Mouse (Mus musculus) lung, postnatal 0 days (tissue): ENCODE results near the gene Ssbp3. TPM values are rescaled to one million over a fixed set of nuclear protein-coding genes. Genes with fewer than 3 reads are reported as not detected.
A peak's percentile ranks its signal among the peaks of the same experiment; 100 is the strongest.

ENCODE experiments used
- ATAC-seq: fragments of 200-750 bp; cut with Nextera tagmentation; 2 replicates; pipeline ENCODE4 v1.8.0; 2017; ENCODE audit warnings: moderate library complexity
- DNase-seq: peaks from one replicate; pipeline ENCODE4 v3.0.0-alpha.2; 2016; ENCODE audit warnings: low spot score
- H3K27ac ChIP-seq: fragments of 300-500 bp; sonication (generic); 2 replicates; pipeline ENCODE4 v1.5.1; 2014; ENCODE audit warnings: antibody characterized with exemption, mild to moderate bottlenecking, low read length, mixed read lengths
- H3K27me3 ChIP-seq: fragments of 300-500 bp; sonication (generic); replicated peaks from 2 replicates; pipeline ENCODE4 v1.6.1; 2014; ENCODE audit warnings: low read length, mixed read lengths; ENCODE audit not compliant: insufficient read depth
- H3K36me3 ChIP-seq: fragments of 300-500 bp; sonication (generic); 2 replicates; pipeline ENCODE4 v1.6.1; 2014; ENCODE audit warnings: low read length, mixed read lengths; ENCODE audit not compliant: insufficient read depth
- H3K4me1 ChIP-seq: fragments of 300-500 bp; sonication (generic); 2 replicates; pipeline ENCODE4 v1.6.1; 2014; ENCODE audit warnings: antibody characterized with exemption, low read depth, low read length, mixed read lengths; ENCODE audit not compliant: insufficient read depth
- H3K4me2 ChIP-seq: fragments of 300-500 bp; sonication (generic); replicated peaks from 2 replicates; pipeline ENCODE4 v1.6.1; 2014; ENCODE audit warnings: low read depth, mild to moderate bottlenecking, low read length, moderate library complexity, mixed read lengths
- H3K4me3 ChIP-seq: fragments of 300-500 bp; sonication (generic); 2 replicates; pipeline ENCODE4 v1.5.1; 2014; ENCODE audit warnings: low read depth, low read length
- H3K9ac ChIP-seq: fragments of 300-500 bp; sonication (generic); replicated peaks from 2 replicates; pipeline ENCODE4 v1.6.1; 2014; ENCODE audit warnings: low read depth, mild to moderate bottlenecking
- H3K9me3 ChIP-seq: fragments of 300-500 bp; sonication (generic); 2 replicates; pipeline ENCODE4 v1.6.1; 2016; ENCODE audit warnings: low read length, mixed read lengths
- CTCF ChIP-seq: IDR thresholded peaks from 2 replicates; pipeline ENCODE4 v1.5.1; 2016; ENCODE audit warnings: antibody characterized with exemption, mild to moderate bottlenecking
- EP300 ChIP-seq: IDR thresholded peaks from 2 replicates; pipeline ENCODE4 v1.6.1; 2016; ENCODE audit warnings: antibody characterized with exemption, mild to moderate bottlenecking, control low read depth
- WGBS: fragments of 180-500 bp; shearing (Covaris S2); extraction: QIAGEN DNeasy Blood & Tissue Kit; methylation state at CpG from one replicate; pipeline ENCODE4 v1.1.7; 2014; 5-methylcytosine and 5-hydroxymethylcytosine counted together
- polyA plus RNA-seq: library from polyadenylated mRNA; unstranded; fragments of >200 nt; fragmentation: Nextera tagmentation; extraction: Ambion mirVana; gene quantifications from 2 replicates; pipeline ENCODE4 v1.2.1, GENCODE M21; 2015

The Ssbp3 gene
- polyA plus RNA-seq, 1 experiment from 2014 or later = 40.2 TPM

- Histone ChIP-seq H3K4me2 (no peak overlapping the region), H3K36me3 (no peaks in the 10 kb centered on the region), H3K27me3 (no peaks in the 10 kb centered on the region), H3K9me3 (no peaks in the 10 kb centered on the region), H3K4me1 (peaks cover 7% of the 10 kb centered on the region; the same call in 1 of the 2 replicates), H3K4me3 (no peak overlapping the region), H3K9ac (no peak overlapping the region), H3K27ac (no peak overlapping the region)
- 28% methylated on average over 6 of the region's 6 CpGs for WGBS
- TF ChIP-seq EP300 (no peak), CTCF (no peak)
- no peak for ATAC-seq
- DNase-seq = peak; percentile 35
Measured at GRCm38 (mm10) chr4:106939223-106939918, 28.9 kb downstream of the Ssbp3 start.

DNA sequence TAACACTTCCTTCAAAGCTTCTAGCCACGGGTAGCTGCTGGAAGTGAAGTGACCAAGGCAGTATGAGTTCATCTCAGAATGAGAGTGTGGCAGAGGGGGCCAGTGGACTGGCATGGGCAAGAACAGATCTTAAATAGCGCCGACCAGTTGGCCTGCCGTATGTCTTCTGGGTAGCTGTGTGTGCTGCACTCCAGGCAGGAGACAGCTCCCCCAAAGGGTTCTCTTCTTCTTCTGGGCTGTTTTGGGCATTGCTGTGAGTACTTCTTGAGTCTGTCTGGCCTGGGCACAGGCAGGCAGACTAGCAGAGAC, 29.4 kb downstream of the Ssbp3 start:
- H3K4me2 ChIP-seq = no peak overlapping the region
- H3K9me3 ChIP-seq = no peaks in the 10 kb centered on the region
- TF ChIP-seq EP300 (no peak), CTCF (no peak)
- no peak for ATAC-seq
- no peak overlapping the region for H3K9ac ChIP-seq
- peaks cover 4% of the 10 kb centered on the region; the same call in 1 of the 2 replicates for H3K4me1 ChIP-seq
- H3K4me3 ChIP-seq = no peak overlapping the region
- WGBS = 41% methylated on average over 4 of the region's 4 CpGs
- DNase-seq = no peak
- H3K36me3 ChIP-seq = no peaks in the 10 kb centered on the region
- no peak overlapping the region for H3K27ac ChIP-seq
- H3K27me3 ChIP-seq = no peaks in the 10 kb centered on the region

GRCm38 (mm10) chr4:106940945-106941344, 30.4 kb downstream of the Ssbp3 start:
- TF ChIP-seq EP300 (no peak), CTCF (no peak)
- Histone ChIP-seq H3K4me1 (peaks cover 4% of the 10 kb centered on the region; the same call in 1 of the 2 replicates), H3K27me3 (no peaks in the 10 kb centered on the region), H3K36me3 (no peaks in the 10 kb centered on the region), H3K4me3 (no peak overlapping the region), H3K9me3 (no peaks in the 10 kb centered on the region), H3K4me2 (no peak overlapping the region), H3K27ac (no peak overlapping the region), H3K9ac (no peak overlapping the region)
- 72% methylated on average over 6 of the region's 6 CpGs for WGBS
- ATAC-seq = no peak
- DNase-seq = no peak

GRCm38 (mm10) chr4:106941475-106941874, 31.0 kb downstream of the Ssbp3 start:
- H3K9me3 ChIP-seq = no peaks in the 10 kb centered on the region
- H3K9ac ChIP-seq = no peak overlapping the region
- H3K4me3 ChIP-seq = no peak overlapping the region
- peaks cover 4% of the 10 kb centered on the region; the same call in 1 of the 2 replicates for H3K4me1 ChIP-seq
- DNase-seq = no peak
- no peaks in the 10 kb centered on the region for H3K36me3 ChIP-seq
- H3K27me3 ChIP-seq = no peaks in the 10 kb centered on the region
- no peak overlapping the region for H3K4me2 ChIP-seq
- no peak overlapping the region for H3K27ac ChIP-seq
- TF ChIP-seq CTCF (no peak), EP300 (no peak)
- ATAC-seq = no peak

- Histone ChIP-seq H3K9me3 (no peaks in the 10 kb centered on the region), H3K4me1 (peaks cover 4% of the 10 kb centered on the region; the same call in 1 of the 2 replicates), H3K4me2 (no peak overlapping the region), H3K4me3 (no peak overlapping the region), H3K27me3 (no peaks in the 10 kb centered on the region), H3K36me3 (no peaks in the 10 kb centered on the region), H3K9ac (no peak overlapping the region), H3K27ac (no peak overlapping the region)
- 61% methylated on average over 4 of the region's 4 CpGs for WGBS
- DNase-seq = no peak
- ATAC-seq = no peak
- no peak for TF ChIP-seq CTCF
- TF ChIP-seq EP300 = no peak
Measured at GRCm38 (mm10) chr4:106942491-106942890, 32.0 kb downstream of the Ssbp3 start.

DNA sequence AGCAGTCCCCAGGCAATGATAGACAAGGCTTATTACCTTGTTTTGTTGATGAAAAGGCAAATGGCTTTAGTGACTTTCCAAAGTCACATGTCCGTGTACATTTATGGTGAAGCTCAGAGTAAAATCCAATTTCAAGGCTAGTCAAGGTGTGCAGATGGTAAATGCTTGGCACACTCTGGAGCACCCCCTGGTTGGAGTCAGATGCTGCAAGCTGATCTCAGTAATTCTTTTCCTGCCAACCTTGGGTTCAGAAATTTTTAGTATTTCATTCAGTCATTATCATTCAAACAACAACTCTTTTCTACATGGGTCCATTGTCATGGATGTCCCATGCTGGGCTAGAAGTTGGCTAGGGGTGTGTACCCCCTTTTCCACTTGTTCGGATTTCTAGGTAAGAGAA, 33.1 kb downstream of the Ssbp3 start:
- Histone ChIP-seq H3K9me3 (no peaks in the 10 kb centered on the region), H3K27ac (no peak overlapping the region), H3K9ac (no peak overlapping the region), H3K4me1 (peaks cover 4% of the 10 kb centered on the region; the same call in 1 of the 2 replicates), H3K36me3 (no peaks in the 10 kb centered on the region), H3K4me3 (no peak overlapping the region), H3K4me2 (no peak overlapping the region), H3K27me3 (no peaks in the 10 kb centered on the region)
- TF ChIP-seq EP300 = no peak
- no peak for TF ChIP-seq CTCF
- ATAC-seq = no peak
- no peak for DNase-seq
- WGBS = 89% methylated on average over 2 of the region's 2 CpGs
